Mouse (Mus musculus) E14TG2a.4 (cell line): ENCODE data around the gene Ktn1.

Source experiments
- CTCF ChIP-seq: conservative IDR thresholded peaks from 2 replicates; pipeline ENCODE4 v1.5.1; 2014; ENCODE audit warnings: low read length
- NANOG ChIP-seq: IDR thresholded peaks from 2 replicates; pipeline ENCODE4 v1.6.1; 2014; ENCODE audit warnings: borderline replicate concordance, low read length, mixed read lengths
- POU5F1 ChIP-seq: IDR thresholded peaks from 2 replicates; pipeline ENCODE4 v1.6.1; 2014; ENCODE audit warnings: low read length, borderline replicate concordance

DNA sequence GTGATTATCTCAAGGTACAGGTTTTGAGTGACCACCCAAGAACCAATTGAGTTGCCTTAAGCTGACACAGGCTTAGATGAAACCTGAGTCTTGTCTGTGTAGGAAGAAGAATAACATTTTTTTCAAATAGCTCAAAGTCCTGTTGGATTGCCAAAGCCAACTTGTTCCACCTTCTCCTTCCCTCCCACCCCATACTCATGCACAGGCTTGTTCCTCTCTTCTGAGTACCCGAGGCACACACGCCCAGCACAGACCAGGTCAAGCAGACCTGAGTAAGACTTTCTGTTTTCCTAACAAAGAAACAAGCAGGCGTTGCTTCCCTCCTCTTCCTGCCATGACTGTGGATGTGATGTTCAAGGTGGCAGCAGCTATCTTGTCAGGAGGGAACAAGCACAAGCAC, 23.4 kb upstream of the Ktn1 start:
- TF ChIP-seq CTCF (no peak), POU5F1 (no peak), NANOG (no peak)
